Mouse (Mus musculus) lung, adult 2 months (tissue): ENCODE data around the gene Thsd7b.

Experiments used
- CTCF ChIP-seq: fragments of 200-500 bp; IDR thresholded peaks from 2 replicates; pipeline ENCODE4 v1.5.1; 2011; ENCODE audit warnings: mild to moderate bottlenecking, low read length, control low read depth; ENCODE audit not compliant: insufficient read depth
- POLR2A ChIP-seq: fragments of 200-500 bp; IDR thresholded peaks from 2 replicates; pipeline ENCODE4 v1.6.1; 2011; ENCODE audit warnings: low read depth, mild to moderate bottlenecking, control low read depth, low read length, borderline replicate concordance; ENCODE audit errors: extremely low read depth

- TF ChIP-seq CTCF (no peak), POLR2A (no peak)
These were observed 670.0 kb downstream of the Thsd7b start for GRCm38 (mm10) chr1:129943116-129943515.
